Mouse (Mus musculus): Measurements from ENCODE around the gene Slc35d2. TPM values are rescaled to one million over a fixed set of nuclear protein-coding genes. Genes with fewer than 3 reads are reported as not detected.

The Slc35d2 gene
- polyA plus RNA-seq, 1 experiment from 2014 or later, result 9.0 TPM

DNA sequence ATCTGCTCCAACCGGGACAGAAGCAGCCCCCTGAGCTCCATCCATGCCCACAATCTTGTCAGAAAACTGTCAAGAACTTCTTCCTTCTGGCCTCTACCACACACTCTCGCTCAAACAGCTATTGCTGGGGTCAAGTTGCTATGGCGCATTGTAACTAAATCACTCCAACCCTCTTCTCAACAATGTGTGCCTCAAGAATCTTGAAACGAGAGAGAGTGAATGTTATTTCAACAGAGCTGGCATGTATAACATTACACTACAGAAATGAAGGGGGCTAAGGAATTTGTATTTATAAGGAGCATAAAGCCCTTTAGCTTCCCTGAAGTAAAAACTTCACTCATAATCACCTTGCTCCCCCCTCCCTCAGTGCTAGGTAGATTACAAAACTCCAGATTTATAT, 2.9 kb downstream of the Slc35d2 start:
- Histone ChIP-seq H3K27ac (ENCODE audit: low read length) (no peak overlapping the region), H3K4me2 (ENCODE audit: low read depth, low read length) (no peak overlapping the region), H3K4me3 (ENCODE audit: low read depth, low read length) (no peak overlapping the region), H3K4me1 (ENCODE audit: control insufficient read depth, low read depth, low read length) (peaks cover 7% of the 10 kb centered on the region), H3K27me3 (ENCODE audit: control insufficient read depth, insufficient read depth, low read depth, low read length) (no peaks in the 10 kb centered on the region), H3K36me3 (ENCODE audit: control insufficient read depth, insufficient read depth) (no peaks in the 10 kb centered on the region), H3K9ac (ENCODE audit: low read depth, low read length) (no peak overlapping the region), H3K9me3 (replicated peaks; ENCODE audit: control insufficient read depth, low read length) (no peaks in the 10 kb centered on the region)
- 46% methylated on average over 4 of the region's 4 CpGs for WGBS (ENCODE audit: insufficient replicate concordance)
- no peak for ATAC-seq (ENCODE audit: low read depth)

DNA sequence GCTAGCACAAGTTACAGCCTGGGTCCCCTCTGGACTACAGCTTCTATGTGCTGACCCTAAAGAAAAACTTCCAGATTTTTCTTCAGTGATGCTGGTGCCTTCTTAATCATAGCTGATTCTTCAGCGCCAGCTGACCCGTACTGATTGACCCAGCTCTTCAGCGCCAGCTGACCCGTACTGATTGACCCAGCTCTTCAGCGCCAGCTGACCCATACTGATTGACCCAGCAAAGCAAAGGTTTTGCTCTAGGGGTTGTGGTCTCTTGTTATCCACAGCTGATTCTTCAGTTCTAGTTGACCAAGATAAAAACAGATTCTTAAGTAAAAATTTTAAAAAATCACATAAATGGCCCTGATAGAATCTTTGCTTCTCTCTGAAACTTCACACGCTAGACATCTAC, 4.3 kb downstream of the Slc35d2 start:
- peaks cover 4% of the 10 kb centered on the region for H3K4me1 ChIP-seq (ENCODE audit: control insufficient read depth, low read depth, low read length)
- H3K27ac ChIP-seq (ENCODE audit: low read length), result no peak overlapping the region
- no peak overlapping the region for H3K9ac ChIP-seq (ENCODE audit: low read depth, low read length)
- no peaks in the 10 kb centered on the region for H3K9me3 ChIP-seq (replicated peaks; ENCODE audit: control insufficient read depth, low read length)
- 87% methylated on average over 6 of the region's 6 CpGs for WGBS (ENCODE audit: insufficient replicate concordance)
- H3K4me2 ChIP-seq (ENCODE audit: low read depth, low read length), result no peak overlapping the region
- no peak for ATAC-seq (ENCODE audit: low read depth)
- H3K36me3 ChIP-seq (ENCODE audit: control insufficient read depth, insufficient read depth), result no peaks in the 10 kb centered on the region
- H3K27me3 ChIP-seq (ENCODE audit: control insufficient read depth, insufficient read depth, low read depth, low read length), result no peaks in the 10 kb centered on the region
- H3K4me3 ChIP-seq (ENCODE audit: low read depth, low read length), result no peak overlapping the region

- Histone ChIP-seq H3K27me3 (ENCODE audit: control insufficient read depth, insufficient read depth, low read depth, low read length) (no peaks in the 10 kb centered on the region), H3K4me2 (ENCODE audit: low read depth, low read length) (no peak overlapping the region), H3K9ac (ENCODE audit: low read depth, low read length) (no peak overlapping the region), H3K36me3 (ENCODE audit: control insufficient read depth, insufficient read depth) (no peaks in the 10 kb centered on the region), H3K9me3 (replicated peaks; ENCODE audit: control insufficient read depth, low read length) (no peaks in the 10 kb centered on the region), H3K27ac (ENCODE audit: low read length) (peak overlapping the region; percentile 34), H3K4me1 (ENCODE audit: control insufficient read depth, low read depth, low read length) (no peaks in the 10 kb centered on the region; the same call in 1 of the 2 replicates), H3K4me3 (ENCODE audit: low read depth, low read length) (no peak overlapping the region)
- WGBS (ENCODE audit: insufficient replicate concordance), result 42% methylated on average over 6 of the region's 6 CpGs
- ATAC-seq (ENCODE audit: low read depth), result peak; percentile 48; the same call in 1 of the 2 replicates
Observed at GRCm38 (mm10) chr13:64123491-64124188, 5.5 kb downstream of the Slc35d2 start.

DNA sequence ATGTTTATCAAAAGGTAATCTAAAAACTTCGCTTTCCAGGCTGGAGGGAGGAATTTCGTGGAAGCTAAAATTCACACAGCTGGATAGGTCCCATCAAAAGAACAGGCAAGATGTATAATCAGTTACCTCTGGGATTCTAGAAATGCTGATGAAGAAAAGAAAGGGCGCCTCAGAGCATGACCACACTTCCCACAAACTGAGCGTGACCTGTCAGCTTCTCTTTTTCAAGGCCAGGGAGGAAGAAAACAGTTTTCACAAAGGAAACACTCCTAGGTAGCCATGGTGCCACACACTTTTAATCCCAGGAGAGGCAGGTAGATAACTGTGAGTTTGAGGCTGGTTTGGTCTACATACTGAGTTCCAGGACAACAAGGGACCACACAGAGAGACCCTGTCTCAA, 8.4 kb downstream of the Slc35d2 start:
- H3K36me3 ChIP-seq (ENCODE audit: control insufficient read depth, insufficient read depth), result no peaks in the 10 kb centered on the region
- no peak overlapping the region for H3K9ac ChIP-seq (ENCODE audit: low read depth, low read length)
- H3K4me1 ChIP-seq (ENCODE audit: control insufficient read depth, low read depth, low read length), result no peaks in the 10 kb centered on the region
- H3K4me2 ChIP-seq (ENCODE audit: low read depth, low read length), result no peak overlapping the region
- H3K27me3 ChIP-seq (ENCODE audit: control insufficient read depth, insufficient read depth, low read depth, low read length), result no peaks in the 10 kb centered on the region
- no peaks in the 10 kb centered on the region for H3K9me3 ChIP-seq (replicated peaks; ENCODE audit: control insufficient read depth, low read length)
- H3K27ac ChIP-seq (ENCODE audit: low read length), result no peak overlapping the region
- ATAC-seq (ENCODE audit: low read depth), result no peak
- 26% methylated on average over 4 of the region's 4 CpGs for WGBS (ENCODE audit: insufficient replicate concordance)
- H3K4me3 ChIP-seq (ENCODE audit: low read depth, low read length), result no peak overlapping the region

DNA sequence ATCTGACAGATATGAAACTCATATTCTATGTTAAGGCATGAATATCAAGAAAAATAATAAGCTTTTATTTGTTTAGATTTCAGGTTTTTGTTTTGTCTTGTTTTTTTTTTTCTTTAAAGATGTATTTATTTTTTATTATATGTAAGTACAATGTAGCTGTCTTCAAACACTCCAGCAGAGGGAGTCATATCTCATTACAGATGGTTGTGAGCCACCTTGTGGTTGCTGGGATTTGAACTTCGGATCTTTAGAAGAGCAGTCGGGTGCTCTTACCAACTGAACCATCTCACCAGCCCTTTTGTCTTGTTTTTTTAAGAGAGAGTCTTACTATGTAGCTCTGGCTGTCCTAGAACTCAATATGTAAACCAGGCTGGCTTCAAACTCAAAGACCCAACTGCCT, 11.7 kb downstream of the Slc35d2 start:
- WGBS (ENCODE audit: insufficient replicate concordance), result 30% methylated on average over 2 of the region's 2 CpGs
- no peak for ATAC-seq (ENCODE audit: low read depth)

GRCm38 (mm10) chr13:64110421-64110820, 18.7 kb downstream of the Slc35d2 start:
- no peaks in the 10 kb centered on the region for H3K36me3 ChIP-seq (ENCODE audit: control insufficient read depth, insufficient read depth)
- no peak overlapping the region for H3K9ac ChIP-seq (ENCODE audit: low read depth, low read length)
- H3K4me2 ChIP-seq (ENCODE audit: low read depth, low read length), result no peak overlapping the region
- WGBS (ENCODE audit: insufficient replicate concordance), result 66% methylated on average over 1 of the region's 1 CpGs
- no peak overlapping the region for H3K27ac ChIP-seq (ENCODE audit: low read length)
- no peaks in the 10 kb centered on the region for H3K27me3 ChIP-seq (ENCODE audit: control insufficient read depth, insufficient read depth, low read depth, low read length)
- no peak for ATAC-seq (ENCODE audit: low read depth)
- no peak overlapping the region for H3K4me3 ChIP-seq (ENCODE audit: low read depth, low read length)
- H3K4me1 ChIP-seq (ENCODE audit: control insufficient read depth, low read depth, low read length), result peaks cover 7% of the 10 kb centered on the region
- no peaks in the 10 kb centered on the region for H3K9me3 ChIP-seq (replicated peaks; ENCODE audit: control insufficient read depth, low read length)

More for the DNA sequence above, 11.7 kb downstream of the Slc35d2 start:
- H3K27ac ChIP-seq (ENCODE audit: low read length), result no peak overlapping the region
- no peak overlapping the region for H3K4me2 ChIP-seq (ENCODE audit: low read depth, low read length)
- no peaks in the 10 kb centered on the region for H3K36me3 ChIP-seq (ENCODE audit: control insufficient read depth, insufficient read depth)
- H3K27me3 ChIP-seq (ENCODE audit: control insufficient read depth, insufficient read depth, low read depth, low read length), result no peaks in the 10 kb centered on the region
- H3K4me1 ChIP-seq (ENCODE audit: control insufficient read depth, low read depth, low read length), result no peaks in the 10 kb centered on the region
- no peaks in the 10 kb centered on the region for H3K9me3 ChIP-seq (replicated peaks; ENCODE audit: control insufficient read depth, low read length)
- H3K9ac ChIP-seq (ENCODE audit: low read depth, low read length), result no peak overlapping the region
- H3K4me3 ChIP-seq (ENCODE audit: low read depth, low read length), result no peak overlapping the region

GRCm38 (mm10) chr13:64108381-64108850, 20.8 kb downstream of the Slc35d2 start:
- Histone ChIP-seq H3K27me3 (ENCODE audit: control insufficient read depth, insufficient read depth, low read depth, low read length) (no peaks in the 10 kb centered on the region), H3K36me3 (ENCODE audit: control insufficient read depth, insufficient read depth) (no peaks in the 10 kb centered on the region), H3K9ac (ENCODE audit: low read depth, low read length) (no peak overlapping the region), H3K9me3 (replicated peaks; ENCODE audit: control insufficient read depth, low read length) (no peaks in the 10 kb centered on the region), H3K4me2 (ENCODE audit: low read depth, low read length) (no peak overlapping the region), H3K27ac (ENCODE audit: low read length) (no peak overlapping the region), H3K4me3 (ENCODE audit: low read depth, low read length) (no peak overlapping the region), H3K4me1 (ENCODE audit: control insufficient read depth, low read depth, low read length) (peaks cover 7% of the 10 kb centered on the region)
- 12% methylated on average over 5 of the region's 5 CpGs for WGBS (ENCODE audit: insufficient replicate concordance)
- ATAC-seq (ENCODE audit: low read depth), result no peak

GRCm38 (mm10) chr13:64107535-64107934, 21.6 kb downstream of the Slc35d2 start:
- Histone ChIP-seq H3K4me3 (ENCODE audit: low read depth, low read length) (no peak overlapping the region), H3K27ac (ENCODE audit: low read length) (peak overlapping the region; percentile 69), H3K9ac (ENCODE audit: low read depth, low read length) (no peak overlapping the region), H3K36me3 (ENCODE audit: control insufficient read depth, insufficient read depth) (no peaks in the 10 kb centered on the region), H3K4me1 (ENCODE audit: control insufficient read depth, low read depth, low read length) (peaks cover 7% of the 10 kb centered on the region), H3K4me2 (ENCODE audit: low read depth, low read length) (no peak overlapping the region), H3K27me3 (ENCODE audit: control insufficient read depth, insufficient read depth, low read depth, low read length) (no peaks in the 10 kb centered on the region), H3K9me3 (replicated peaks; ENCODE audit: control insufficient read depth, low read length) (no peaks in the 10 kb centered on the region)
- 23% methylated on average over 8 of the region's 8 CpGs for WGBS (ENCODE audit: insufficient replicate concordance)
- no peak for ATAC-seq (ENCODE audit: low read depth)

DNA sequence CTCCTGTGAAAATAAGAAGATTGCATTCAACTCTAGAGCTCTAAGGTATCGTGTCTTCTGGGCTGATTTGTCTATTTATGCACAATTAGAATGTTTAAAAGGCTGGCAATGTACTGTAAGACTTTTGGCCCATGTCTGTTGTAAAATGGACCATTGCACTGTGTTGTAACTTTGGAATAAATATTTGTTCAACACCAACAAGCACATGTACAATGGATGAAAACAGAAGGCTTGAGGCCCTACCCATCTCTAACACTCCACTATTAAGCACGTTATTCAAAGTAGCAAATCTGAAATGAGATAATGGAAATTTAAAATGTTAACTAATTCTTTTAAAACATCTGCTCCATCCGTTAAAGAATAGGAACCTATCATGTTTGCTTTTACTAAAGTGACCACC, 22.1 kb downstream of the Slc35d2 start:
- no peaks in the 10 kb centered on the region for H3K27me3 ChIP-seq (ENCODE audit: control insufficient read depth, insufficient read depth, low read depth, low read length)
- H3K4me2 ChIP-seq (ENCODE audit: low read depth, low read length), result no peak overlapping the region
- H3K27ac ChIP-seq (ENCODE audit: low read length), result peak overlapping the region; percentile 55
- H3K36me3 ChIP-seq (ENCODE audit: control insufficient read depth, insufficient read depth), result no peaks in the 10 kb centered on the region
- no peaks in the 10 kb centered on the region for H3K9me3 ChIP-seq (replicated peaks; ENCODE audit: control insufficient read depth, low read length)
- H3K9ac ChIP-seq (ENCODE audit: low read depth, low read length), result no peak overlapping the region
- H3K4me3 ChIP-seq (ENCODE audit: low read depth, low read length), result no peak overlapping the region
- 36% methylated on average over 3 of the region's 3 CpGs for WGBS (ENCODE audit: insufficient replicate concordance)
- ATAC-seq (ENCODE audit: low read depth), result peak; percentile 76
- peaks cover 7% of the 10 kb centered on the region for H3K4me1 ChIP-seq (ENCODE audit: control insufficient read depth, low read depth, low read length)
